Mouse (Mus musculus): Measurements from ENCODE around the gene Fuz. TPM values are rescaled to one million over a fixed set of nuclear protein-coding genes. Genes with fewer than 3 reads are reported as not detected.

Gene Fuz
- total RNA-seq, 2 experiments from 2014 or later = 17.9 to 19.4 TPM

DNA sequence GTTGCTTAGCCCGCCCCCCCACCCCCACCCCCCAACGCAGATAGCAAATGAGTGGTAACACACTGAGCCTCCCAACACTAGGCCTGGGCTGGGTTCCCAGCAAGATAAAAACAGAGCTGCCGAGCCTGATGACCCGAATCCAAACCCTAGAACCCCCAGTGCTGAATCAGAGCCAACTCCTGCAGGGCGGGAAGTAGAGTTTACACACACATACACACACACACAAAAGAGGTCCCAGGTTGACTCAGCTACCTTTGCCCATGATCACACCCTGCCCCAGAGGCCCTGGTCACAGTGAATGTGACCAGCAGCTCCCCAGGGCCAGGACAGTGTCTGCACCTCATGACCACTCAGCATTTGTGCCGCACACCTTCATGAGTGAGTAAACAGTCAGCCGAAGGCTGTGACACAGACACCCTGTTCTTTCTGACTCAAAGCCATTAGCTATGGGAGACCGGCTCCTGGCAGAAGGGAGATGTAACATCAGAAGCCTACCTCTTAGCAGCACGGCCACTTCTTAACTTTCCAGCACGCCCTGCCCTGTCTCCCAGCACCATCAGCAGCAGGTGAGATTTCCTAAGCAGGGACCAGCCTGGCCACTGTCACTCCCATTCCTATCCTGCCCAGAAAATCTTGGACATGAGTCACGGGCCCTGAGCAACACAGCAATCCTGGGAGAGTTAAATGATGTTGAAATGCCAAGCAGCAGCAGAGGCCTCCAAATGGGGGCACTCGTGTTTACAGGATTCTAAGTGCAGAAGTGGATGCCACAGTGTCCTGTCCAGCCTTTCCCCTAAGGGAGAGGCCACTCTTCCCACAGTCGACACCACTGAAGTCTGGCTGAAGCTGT is 7.4 kb upstream of the Fuz start:
- DNase-seq (ENCODE audit: low spot score in 2 of 2) = no peak

DNA sequence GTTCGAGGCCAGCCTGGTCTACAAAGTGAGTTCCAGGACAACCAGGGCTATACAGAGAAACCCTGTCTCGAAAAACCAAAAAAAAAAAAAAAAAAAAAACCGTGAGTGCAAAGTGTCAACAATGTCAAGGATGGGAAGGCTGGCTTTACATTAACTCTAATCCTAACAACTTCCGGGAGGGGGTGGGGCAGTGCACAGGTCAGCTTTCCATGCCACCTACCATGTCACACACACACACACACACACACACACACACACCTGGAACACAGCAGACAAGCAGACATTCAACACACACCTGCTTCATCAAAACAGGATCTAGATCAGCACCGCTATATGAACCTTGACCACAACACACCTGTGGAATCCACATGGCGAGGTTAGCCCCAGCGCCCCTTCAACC is 5.7 kb upstream of the Fuz start:
- DNase-seq (ENCODE audit: low spot score in 2 of 2) = no peak

DNA sequence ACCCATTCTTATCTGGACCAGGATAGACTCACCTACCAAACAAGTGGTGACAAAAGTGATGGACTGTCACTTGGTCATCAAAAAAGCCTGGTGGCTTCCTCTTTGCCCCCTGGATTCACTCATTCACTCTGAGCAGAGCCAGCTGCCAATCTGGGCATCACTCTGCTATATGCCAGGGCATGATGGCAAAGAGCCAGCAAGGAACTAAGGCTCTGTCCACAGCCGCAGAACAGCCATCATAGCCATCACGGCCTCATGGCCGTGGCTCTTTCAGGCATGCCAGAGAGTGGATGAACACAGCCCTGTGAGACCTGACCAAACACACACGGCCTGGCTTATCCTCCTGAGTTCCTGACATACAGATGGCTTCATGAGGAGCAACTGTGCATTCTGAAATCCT is 5.1 kb upstream of the Fuz start:
- no peak for DNase-seq (ENCODE audit: low spot score in 2 of 2)

DNA sequence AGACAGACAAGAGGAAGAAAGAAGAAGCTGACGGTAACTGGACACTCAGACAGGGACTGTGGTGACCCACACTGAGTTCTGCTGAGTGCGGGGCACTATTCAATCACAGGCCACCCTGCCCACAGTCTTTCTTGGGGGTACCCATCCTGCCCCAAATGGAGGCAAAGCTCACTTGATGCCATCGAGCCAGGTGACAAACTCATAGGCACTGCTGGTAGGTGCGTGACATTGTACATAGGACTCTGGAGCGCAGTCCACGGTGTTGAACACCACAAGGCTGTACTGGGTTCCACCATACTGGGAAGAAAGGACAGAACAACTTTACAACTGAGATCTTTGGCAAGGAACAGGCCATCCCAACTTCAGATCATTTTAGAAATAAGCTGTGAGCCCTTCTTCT is 4.3 kb upstream of the Fuz start:
- no peak for DNase-seq (ENCODE audit: low spot score in 2 of 2)

DNA sequence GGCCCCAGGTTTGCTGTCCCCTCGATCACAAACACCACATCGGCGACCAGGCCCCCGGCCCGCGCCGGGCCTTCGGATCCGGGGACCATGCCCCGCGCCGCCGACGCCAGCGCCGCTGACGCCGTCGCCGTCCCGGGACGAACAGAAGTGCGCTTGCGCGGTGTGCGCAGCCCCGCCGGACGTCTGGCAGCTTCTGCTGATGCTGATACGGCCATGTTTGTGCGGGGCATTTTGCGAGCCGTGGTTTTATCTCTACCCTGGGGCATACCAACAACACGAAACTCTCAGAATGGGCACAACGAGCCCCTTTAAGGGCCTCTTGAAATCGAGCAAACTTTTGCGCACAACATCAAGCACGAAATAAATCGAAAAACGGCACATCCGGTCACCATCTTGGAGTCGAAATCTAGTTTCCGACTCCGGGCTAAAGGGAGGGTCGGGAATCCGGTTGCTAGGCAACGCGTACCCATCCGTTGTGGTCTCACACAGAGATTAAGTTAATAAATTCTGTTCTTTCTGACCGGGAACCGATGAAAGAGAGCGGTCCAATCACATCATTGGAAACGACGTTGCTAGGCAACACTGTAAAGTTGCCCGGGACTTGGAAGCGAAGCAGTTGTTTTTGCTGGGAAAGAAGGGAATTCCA is 3.5 kb upstream of the Fuz start, which contains the start of gene Med25:
TSS of gene Med25 (minus strand) at position 437 of the 646 bp plus-strand sequence.
- peak; percentile 88 to 89 for DNase-seq (ENCODE audit: low spot score in 2 of 2)

DNA sequence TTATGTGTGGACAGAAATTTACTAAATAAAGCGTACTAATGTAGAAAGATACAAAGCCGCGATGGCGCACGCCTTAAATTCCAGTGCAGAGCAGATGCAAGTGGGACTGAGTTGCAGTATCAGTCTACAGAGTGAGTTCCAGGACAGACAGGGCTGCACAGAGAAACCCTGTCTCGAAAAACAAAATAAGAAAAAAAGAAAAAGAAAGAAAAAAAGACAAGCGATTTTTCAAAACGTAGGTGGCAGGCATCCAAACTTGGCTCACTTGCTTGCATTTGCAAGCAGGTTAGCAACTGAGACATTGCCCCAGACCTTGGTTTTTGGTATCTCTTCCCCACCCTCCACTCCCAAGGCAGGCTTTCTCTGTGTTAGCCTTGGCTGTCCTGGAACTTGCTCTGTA is 2.7 kb upstream of the Fuz start:
- DNase-seq (ENCODE audit: low spot score in 2 of 2) = no peak

DNA sequence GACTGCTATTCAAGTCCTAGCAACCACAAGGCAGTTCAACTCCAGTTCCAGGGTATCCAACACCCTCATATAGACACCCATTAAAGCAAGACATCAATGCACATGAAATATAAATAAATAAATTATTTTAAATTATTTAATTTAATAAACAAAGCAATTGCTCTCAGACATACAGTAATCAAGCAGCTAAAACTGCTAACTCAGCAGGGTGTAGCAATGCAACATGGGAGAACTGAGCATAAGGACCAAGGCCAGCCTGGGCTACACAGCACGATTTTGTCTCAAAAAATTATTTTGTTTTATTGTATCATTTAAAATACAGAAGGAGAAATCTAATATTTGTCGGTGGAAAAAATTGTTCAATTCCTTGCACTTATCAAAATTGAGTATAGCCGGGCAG is 1.7 kb upstream of the Fuz start:
- DNase-seq (ENCODE audit: low spot score in 2 of 2) = no peak

DNA sequence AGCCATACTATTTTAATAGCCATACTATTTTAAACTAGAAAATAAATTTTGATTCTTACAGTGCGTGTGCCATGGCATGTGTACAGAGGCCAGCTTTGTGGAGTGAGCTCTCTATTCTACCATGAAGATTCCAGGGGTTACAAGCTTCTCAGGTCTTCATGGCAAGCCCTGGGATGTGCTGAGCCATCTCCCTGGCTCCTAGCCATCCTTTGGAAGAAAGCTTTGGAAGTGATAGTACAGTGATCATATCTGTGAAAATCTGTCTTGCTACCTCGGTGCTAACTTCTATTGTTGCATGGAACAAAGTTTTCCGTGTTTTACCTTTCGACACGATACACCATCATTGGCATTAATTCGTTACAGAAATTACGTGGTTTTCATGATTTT is 680 bp upstream of the Fuz start:
- no peak for DNase-seq (ENCODE audit: low spot score in 2 of 2)

DNA sequence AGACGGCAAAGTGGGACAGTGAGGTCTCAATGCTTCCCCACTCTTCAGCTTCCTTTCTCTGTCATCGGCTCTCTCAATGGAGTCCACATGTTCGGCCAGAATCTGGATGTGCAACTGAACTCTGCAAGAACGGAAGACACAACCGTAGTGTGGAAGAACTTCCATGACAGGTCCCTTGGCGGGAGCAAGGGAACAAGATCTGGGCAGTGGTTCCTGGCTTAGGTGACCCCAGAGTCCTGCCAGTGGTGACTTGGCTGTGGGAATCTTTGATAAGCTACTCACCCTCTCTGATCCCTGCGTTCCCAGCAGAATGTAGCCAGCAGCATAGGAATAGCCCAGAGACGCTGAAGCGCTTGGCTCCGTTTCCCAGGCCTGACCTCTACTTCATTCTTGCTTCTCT is 620 bp downstream of the Fuz start:
- peak in 1 of 2 experiments; percentile 41 for DNase-seq (ENCODE audit: low spot score in 2 of 2)

DNA sequence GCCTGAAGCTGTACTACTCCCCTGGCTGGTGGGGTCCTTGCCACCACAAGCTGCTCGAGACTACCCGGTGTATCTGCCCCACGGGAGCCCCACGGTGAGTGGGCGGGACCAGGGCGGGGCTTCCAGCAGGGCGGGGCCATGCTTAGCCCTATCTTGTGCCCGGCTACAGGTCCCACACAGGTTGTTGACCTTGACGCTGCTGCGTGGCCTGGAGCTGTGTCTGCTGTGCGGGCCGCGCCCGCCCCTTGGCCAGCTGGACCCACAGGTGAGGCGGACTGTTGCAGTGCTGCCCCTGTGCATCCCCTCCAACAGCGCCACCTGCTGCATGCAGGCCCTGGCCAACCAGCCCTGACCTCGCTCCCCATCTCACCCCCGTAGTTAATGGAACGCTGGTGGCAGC is 2.7 kb downstream of the Fuz start:
- DNase-seq (ENCODE audit: low spot score in 2 of 2) = peak in 1 of 2 experiments; percentile 57

DNA sequence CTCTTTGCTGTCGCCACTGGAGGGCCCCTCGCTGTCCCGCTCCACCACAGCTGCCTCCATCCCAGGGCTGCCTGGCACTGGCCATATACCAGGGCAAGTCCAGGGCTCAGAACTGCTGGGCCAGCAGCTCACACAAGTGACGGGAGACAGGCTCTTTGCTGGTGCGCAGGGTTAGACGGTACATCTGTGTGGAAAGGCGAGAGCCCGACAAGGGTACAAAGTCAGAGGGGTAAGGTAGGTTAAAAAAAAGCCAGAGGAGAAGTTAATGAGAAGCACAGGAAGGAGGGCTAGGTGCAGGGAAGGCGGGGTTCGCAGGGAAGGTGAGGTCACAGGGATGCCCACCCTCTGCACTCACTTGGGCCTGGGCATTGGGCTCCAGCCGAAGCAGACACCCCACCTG is 4.8 kb downstream of the Fuz start:
- DNase-seq (ENCODE audit: low spot score in 2 of 2) = no peak

DNA sequence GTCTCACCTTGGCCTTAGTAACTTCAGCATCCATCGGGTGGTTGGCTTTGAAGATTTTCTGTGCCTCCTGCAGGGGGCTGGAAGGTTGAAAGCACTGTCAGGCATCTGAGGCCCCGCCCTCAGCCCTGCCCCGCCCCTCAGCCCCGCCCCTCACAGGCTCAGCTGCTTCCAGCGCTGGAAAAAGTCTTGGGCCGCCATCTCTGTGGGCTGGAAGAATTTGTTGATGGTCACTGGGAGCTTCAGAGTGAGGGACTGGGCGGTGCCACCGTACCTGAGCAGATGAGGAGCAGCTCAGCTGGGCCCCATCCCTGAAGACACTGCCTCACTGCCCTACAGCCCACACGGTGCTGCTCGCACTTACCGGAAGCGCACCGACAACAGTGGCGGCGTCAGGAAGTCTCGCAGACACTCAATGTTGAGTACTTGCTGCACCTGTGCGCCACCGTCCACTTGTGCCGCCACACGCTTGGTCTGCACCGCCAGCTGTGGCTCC is 5.4 kb downstream of the Fuz start:
- DNase-seq (ENCODE audit: low spot score in 2 of 2) = peak in 1 of 2 experiments; percentile 43

DNA sequence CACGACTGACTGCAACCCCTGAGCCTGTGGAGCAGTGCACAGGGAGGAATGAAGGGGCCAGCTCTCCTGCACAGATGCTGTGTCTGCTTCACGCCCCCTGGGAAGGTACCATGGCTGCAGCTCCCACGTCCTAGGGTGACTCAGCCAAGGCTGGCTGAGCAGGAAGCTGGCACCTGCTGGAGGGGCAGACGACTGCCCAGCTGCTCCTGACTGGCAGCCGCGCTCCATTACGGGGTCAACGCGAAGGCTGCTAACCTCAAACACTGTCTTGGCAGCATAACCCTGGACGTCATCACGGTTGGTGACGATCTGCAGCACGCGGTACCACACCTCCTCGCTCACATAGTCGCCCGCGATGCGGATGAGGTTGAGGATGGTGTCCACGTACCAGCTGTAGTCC is 9.6 kb downstream of the Fuz start:
- DNase-seq (ENCODE audit: low spot score in 2 of 2) = no peak

DNA sequence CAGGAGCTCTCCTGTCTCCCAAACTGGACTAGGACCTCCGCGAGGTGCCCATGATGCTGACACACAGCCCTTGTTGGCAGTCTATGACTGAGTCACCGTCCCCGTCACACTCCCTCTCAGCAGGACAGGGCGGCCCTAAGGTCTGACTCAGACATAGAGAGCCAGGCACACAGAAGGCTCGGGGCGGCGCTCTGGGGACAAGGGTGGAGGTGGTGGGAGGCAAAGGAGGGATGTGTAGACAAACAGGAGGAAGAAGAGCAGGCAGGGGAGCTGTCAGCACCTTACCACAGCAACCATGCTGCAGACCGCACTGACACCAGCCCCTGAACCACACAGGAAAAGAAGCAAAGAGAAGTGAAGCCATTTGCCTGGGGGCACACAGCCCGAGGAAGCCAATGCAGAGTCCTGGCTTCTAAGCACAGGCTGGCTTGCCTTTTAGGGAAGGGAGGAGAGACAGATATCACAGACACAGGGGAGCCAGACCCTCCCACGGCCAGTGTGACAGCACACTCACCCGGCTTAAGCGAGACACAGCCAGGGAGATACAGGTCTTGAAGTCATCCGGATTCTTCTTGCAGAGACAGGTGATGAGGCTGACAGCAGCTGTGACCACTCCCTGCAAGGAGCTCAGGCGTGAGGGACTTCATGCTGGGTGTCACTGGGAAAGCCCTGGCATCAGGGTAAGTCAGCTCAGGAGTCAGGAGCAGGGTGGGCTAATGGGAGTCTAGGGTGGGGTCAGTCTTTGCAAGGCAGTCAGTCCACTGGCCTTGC is 13.0 kb downstream of the Fuz start:
- no peak for DNase-seq (ENCODE audit: low spot score in 2 of 2)

DNA sequence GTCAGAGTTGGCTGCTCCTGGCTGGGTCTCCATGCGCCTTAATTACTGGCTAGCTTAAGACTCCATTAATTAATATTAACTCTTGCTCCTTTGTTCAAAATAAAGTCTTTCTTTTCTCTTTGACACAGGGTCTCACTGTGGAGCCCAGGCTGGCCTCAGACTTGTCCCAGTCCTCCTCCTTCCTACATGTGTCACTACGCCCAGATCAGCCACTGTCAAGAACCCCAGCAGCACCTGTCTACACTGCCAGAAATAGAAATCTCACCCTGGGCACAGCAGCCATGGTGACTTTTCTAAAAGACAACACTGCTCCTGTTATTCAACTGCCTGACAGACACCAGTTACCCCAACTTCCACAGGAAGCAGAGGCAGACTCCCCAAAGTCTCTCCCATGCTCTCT is 18.5 kb downstream of the Fuz start:
- DNase-seq (ENCODE audit: low spot score in 2 of 2) = no peak

DNA sequence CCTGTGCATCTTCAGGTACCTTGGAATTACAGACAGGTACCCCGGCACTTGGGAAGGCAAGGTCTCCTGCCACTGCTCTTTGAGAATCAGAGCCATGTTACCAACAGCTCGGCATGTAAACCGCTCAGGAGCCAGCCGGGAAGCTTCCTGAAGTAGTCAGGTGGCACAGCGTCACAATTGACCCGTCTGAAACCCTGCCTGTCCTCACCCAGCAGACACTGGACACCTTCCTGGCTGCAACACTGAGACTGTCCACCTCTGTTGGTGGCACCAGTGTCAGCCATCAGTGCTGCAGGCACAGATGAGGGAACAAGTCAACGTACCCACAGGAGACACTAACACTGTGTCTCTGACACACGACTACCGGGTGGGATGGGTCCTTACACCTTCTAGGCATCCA is 19.4 kb downstream of the Fuz start:
- no peak for DNase-seq (ENCODE audit: low spot score in 2 of 2)

DNA sequence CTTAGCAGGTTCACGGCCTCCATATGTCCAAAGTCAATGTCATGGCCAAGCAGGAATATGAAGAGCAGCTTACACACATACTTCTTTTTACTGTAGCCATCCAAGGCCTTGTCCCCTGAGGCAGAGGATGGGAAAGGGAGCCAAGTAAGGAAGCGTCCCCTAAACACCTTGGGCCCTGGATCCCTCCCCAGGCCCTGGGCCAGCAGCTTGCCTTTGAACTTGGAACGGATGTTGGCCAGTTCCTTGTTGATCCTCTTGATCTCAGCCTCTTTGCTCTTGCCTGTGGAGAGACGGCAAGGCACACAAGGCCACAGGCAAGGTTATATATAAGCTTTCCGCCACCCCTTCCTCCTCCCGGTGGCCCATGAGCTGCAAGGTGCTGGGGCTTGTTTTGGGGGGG is 20.3 kb downstream of the Fuz start:
- DNase-seq (ENCODE audit: low spot score in 2 of 2) = peak in 1 of 2 experiments; percentile 9

DNA sequence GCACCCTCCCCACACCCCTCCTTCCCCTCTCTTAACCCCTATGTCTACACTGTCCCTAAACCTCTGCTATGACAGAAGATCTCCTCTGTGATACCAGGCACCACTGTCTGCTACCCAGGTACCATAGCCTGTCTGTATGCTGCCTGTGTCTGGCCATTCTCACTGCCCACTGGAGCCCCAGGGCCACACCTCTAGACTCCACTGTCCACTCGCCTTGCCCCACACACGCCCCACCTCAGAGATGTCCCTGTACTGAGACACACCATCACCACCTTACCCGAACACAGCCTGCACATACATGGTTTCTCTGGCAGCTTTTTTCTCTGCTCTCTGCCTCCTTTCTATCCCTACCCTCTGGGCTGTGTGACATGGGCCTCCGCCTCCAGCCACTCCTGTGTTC is 21.0 kb downstream of the Fuz start:
- no peak for DNase-seq (ENCODE audit: low spot score in 2 of 2)

DNA sequence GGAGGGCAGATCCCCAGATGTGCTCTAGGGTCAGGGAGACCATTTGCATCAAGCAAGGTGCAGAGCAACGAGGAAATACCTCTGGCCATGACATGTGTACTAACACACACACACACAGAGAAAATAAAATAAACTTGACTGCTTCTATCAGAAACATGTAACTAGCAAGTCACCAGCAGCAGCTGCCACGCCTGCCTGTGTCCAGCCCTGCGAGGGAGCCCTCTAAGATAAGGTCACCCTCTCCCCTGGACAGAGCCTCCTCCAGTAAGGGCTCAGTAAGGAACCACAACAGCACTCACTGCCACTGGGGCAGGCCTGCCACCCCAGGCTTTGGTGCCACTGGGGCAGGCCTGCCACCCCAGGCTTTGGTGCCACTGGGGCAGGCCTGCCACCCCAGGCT is 22.3 kb downstream of the Fuz start:
- DNase-seq (ENCODE audit: low spot score in 2 of 2) = no peak

DNA sequence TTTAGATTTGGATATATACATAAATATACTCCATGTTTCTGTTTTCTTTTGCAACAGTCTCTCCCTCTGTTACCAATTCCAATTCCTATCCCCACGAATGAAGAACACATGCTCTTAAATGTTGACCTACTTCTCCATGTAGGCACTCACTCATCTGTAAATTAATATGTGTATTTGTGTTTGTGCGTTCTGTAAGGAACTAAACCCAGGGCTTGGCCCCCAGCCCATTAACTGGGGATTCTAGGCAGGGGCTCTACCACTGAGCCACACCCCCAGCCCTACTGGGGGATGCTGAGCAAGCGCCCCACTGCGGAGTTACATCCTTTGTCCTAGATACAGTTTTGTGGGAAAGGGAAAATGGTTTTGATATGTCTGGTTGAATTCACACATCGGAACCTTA is 23.2 kb downstream of the Fuz start:
- DNase-seq (ENCODE audit: low spot score in 2 of 2) = no peak

DNA sequence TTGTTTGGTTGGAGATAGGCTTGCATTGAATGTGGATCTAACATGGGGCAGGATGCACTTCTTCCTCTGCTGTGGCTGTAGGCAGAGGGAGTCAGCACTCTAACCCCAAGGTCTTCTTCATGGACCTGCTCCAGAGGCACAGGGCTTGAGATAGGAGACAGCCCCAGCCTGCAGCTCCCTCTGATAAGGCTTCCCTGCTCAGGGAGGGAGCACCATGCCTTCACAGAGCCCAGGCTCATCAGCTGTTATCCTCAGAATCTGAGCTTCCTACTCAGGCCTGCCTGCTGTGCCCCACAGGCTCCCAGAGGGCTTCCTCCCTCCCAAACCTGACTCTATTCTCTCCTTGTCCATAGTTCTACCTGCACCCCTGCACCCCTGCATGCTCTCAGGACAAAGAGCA is 26.7 kb downstream of the Fuz start:
- DNase-seq (ENCODE audit: low spot score in 2 of 2) = no peak

DNA sequence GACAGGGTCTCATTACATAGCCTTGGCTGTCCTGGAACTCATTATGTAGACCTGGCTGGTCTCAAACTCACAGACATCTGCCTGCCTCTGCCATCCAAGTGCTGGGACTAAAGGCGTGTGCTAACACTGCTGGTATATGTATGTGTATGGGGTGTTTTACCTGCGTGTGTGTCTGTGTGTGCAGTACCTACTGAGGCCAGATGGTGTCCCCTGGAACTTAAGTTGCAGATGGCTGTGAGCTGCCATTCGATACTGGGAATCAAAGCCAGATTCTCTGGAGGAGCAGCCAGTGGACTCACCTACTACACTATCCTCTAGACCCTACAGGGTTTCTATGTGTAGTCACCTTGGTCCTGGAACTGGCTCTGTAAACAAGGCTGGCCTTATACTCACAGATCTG is 29.6 kb downstream of the Fuz start:
- peak in 1 of 2 experiments; percentile 43 for DNase-seq (ENCODE audit: low spot score in 2 of 2)

Measured in layer of hippocampus, postnatal 10 days (tissue).